Mouse (Mus musculus): Measurements from ENCODE around the gene Dnajc12.
"Not testable (repeated sequence)": the region's sequence is repeated elsewhere in the genome, so short reads cannot be mapped to it uniquely, and the experiment has no call there.

Gene Dnajc12

GRCm38 (mm10) chr10:63382372-63383279, at the start of gene Dnajc12:
Gene Dnajc12 (plus strand): TSS chr10:63382443.
- in situ Hi-C loops (cut with MboI, MseI) = no loop called here

DNA sequence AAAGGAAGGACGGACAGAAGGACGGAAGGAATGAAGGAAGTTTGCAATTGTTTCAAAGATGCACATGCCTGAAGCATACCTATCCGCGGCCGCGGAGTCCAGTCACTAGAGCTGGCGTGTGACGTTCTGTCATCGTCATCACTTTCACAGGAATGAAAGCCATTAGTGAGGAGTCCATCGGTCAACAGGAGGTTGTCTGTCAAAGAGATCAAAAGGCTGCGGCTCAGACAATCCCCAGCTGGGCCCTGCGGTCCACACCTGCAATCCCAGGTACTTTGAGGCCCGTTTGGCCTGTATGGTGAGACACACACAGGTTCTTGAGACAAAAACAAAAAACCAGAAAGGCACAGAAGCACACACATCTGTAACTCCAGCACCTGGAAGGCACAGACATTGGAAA, 45.3 kb upstream of the Dnajc12 start:
- in situ Hi-C loops (cut with MboI, MseI) = no loop called here

DNA sequence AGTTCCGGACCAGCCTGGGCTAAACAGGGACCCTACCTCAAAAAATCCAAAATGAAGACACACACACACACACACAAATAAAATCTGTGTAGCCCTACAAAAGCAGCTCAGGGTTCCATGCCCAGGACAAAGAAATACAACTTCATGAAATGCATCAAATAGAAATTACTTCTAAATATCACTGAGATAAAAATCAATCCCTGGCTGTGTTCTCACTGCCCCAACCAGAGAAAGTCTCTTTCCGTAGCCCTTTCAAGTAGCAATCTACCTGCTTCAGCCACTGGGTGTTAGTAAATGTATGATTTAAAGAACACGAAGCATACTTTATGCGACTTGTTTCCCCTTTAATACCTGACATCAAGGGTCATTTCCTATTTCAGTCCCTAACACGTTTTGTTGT, 44.9 kb upstream of the Dnajc12 start:
- in situ Hi-C loops (cut with MboI, MseI) = no loop called here

GRCm38 (mm10) chr10:63337951-63338836, 44.0 kb upstream of the Dnajc12 start:
- in situ Hi-C loops (cut with MboI, MseI) = no loop called here

GRCm38 (mm10) chr10:63338914-63339643, 43.2 kb upstream of the Dnajc12 start:
- in situ Hi-C loops (cut with MboI, MseI) = no loop called here

- in situ Hi-C loops (cut with MboI, MseI) = loop anchor here (5.0 to 10.0 kb wide), 2 partner anchors 36 to 83 kb away; partner anchors contain the start of gene Gm7075
Observed at GRCm38 (mm10) chr10:63341351-63341750, 40.9 kb upstream of the Dnajc12 start.

GRCm38 (mm10) chr10:63344751-63345150, 37.5 kb upstream of the Dnajc12 start:
- in situ Hi-C loops (cut with MboI, MseI) = loop anchor here (5.0 to 10.0 kb wide), 2 partner anchors 33 to 80 kb away; partner anchors contain the start of gene Gm7075

DNA sequence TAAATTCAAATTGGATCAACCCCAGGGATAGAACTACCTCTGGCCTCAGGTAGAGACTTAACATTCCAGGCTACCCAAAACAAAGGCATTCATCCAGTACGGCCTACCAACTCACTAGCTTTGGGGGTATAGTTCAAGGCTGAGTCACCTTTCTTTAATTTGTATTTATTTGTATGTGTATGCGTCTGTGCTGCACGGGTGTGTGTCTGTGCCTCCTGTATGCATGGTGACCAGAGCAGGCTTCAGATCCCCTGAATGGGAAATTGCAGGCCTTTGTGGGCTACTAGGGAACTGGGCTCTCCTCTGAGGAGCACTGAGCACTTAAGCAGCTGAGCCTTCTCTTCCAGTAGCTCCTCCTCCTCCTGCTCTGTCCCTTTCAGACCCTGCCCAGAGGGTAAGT, 34.0 kb upstream of the Dnajc12 start:
- in situ Hi-C loops (cut with MboI, MseI) = loop anchor here (10.0 kb wide), 1 partner anchor 77 kb away; the partner anchor contains the start of gene Gm7075

GRCm38 (mm10) chr10:63350666-63351065, 31.6 kb upstream of the Dnajc12 start:
- in situ Hi-C loops (cut with MboI, MseI) = no loop called here

- in situ Hi-C loops (cut with MboI, MseI) = not testable (repeated sequence)
Observed at GRCm38 (mm10) chr10:63351099-63351498, 31.1 kb upstream of the Dnajc12 start.

DNA sequence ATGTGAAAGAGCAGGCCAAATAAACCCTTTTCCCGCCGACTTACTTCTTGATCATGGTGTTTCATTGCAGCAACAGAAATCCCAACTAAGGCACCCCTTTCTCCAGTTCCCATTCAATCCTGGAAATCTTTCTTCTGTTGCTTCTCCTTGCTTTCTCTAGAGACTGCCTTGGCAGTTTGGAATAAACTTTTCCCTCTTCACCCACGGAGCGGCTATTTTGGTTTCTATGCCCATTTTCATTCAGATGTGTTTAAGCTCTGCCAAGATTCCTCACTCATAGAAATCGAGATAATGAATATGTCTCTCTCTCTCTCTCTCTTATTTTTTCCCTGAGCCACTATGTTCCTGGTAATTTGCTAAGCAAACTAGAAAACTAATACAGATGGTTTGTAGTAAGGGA, 30.1 kb upstream of the Dnajc12 start:
- in situ Hi-C loops (cut with MboI, MseI) = no loop called here

DNA sequence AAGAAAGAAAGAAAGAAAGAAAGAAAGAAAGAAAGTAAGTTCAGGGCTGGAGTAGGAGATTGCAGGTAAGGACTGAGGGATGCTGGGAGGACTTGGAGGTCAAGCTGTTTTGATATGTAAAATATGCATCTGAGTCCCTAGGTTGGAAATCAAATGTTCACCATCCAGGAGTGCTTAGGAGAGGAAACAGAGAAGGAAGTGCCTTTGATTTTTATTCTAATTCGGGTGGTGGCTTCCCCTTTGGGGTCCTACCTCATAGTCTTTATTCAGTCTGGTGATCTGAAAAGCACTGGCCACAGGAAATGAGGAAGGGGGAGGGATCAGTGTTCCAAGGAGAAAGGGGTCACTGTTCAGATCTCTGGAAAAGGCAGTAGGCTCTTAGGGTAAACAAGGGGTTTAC, 21.7 kb upstream of the Dnajc12 start:
- in situ Hi-C loops (cut with MboI, MseI) = no loop called here

DNA sequence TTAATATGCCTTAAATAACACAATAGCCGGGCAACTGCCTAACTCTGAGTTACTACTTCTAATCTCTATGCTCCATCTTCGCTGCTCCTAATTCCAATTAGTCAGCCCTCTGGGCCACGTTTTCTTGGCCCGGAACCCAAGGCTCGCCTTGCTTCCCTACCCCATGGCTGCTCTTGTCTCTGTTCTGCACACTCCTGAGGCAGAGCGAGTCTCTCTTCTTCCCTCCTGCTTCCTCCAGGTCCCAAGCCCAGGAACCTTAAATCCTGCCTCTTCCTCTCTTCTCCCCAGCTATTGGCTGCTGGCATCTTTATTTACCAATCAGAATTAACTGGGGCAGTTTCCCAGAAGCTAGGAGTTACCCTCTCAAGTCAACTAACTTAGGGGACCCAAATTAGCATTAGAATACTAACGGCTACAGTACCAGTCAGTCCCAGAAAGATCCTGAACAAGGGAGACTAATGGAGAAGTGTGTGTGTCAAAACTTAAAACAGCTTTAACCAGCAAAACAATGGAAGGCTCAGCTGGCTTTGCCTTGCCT, 16.3 kb upstream of the Dnajc12 start:
- in situ Hi-C loops (cut with MboI, MseI) = no loop called here

- in situ Hi-C loops (cut with MboI, MseI) = no loop called here
Observed at GRCm38 (mm10) chr10:63367386-63367785, 14.9 kb upstream of the Dnajc12 start.

GRCm38 (mm10) chr10:63368041-63368440, 14.2 kb upstream of the Dnajc12 start:
- in situ Hi-C loops (cut with MboI, MseI) = no loop called here

- in situ Hi-C loops (cut with MboI, MseI) = loop anchor here (5.0 kb wide), 1 partner anchor 34 kb away; no protein-coding TSS in a partner anchor
Observed at GRCm38 (mm10) chr10:63376303-63376702, 5.9 kb upstream of the Dnajc12 start.

GRCm38 (mm10) chr10:63377468-63377867, 4.8 kb upstream of the Dnajc12 start:
- in situ Hi-C loops (cut with MboI, MseI) = loop anchor here (5.0 kb wide), 1 partner anchor 35 kb away; no protein-coding TSS in a partner anchor

DNA sequence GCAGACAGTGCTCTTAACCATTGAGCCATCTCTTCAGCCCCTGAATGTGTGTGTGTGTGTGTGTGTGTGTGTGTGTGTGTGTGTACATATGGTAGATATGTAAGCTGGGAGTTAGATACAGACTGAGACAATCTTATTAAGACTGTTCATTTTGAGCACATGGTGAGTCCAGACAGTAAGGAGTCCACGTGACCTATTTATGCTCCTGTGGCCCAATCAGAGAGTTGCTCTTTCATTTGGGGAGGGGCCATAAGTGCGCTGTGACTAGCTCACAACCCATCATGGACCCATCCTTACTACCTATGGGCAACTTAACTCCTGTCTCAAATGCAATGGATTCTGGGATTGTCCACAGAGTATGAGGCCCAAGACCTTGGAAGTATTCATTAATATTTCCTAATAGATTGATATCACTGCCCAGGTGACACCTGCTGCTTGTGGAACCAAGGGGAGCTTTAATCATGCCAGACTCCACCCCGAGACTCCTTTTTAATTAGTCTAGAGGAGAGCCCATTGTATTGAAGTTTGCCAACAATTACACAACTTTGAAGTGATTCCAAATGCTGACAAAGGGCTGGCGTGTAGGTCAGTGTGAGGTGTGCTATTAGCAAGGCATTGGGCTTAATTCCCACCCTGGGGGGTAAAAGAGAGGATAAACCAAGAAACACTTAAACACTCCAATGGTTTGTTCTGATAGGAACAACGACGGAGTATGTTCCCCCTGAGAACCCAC, 3.1 kb upstream of the Dnajc12 start:
- in situ Hi-C loops (cut with MboI, MseI) = loop anchor here (5.0 kb wide), 1 partner anchor 37 kb away; no protein-coding TSS in a partner anchor

DNA sequence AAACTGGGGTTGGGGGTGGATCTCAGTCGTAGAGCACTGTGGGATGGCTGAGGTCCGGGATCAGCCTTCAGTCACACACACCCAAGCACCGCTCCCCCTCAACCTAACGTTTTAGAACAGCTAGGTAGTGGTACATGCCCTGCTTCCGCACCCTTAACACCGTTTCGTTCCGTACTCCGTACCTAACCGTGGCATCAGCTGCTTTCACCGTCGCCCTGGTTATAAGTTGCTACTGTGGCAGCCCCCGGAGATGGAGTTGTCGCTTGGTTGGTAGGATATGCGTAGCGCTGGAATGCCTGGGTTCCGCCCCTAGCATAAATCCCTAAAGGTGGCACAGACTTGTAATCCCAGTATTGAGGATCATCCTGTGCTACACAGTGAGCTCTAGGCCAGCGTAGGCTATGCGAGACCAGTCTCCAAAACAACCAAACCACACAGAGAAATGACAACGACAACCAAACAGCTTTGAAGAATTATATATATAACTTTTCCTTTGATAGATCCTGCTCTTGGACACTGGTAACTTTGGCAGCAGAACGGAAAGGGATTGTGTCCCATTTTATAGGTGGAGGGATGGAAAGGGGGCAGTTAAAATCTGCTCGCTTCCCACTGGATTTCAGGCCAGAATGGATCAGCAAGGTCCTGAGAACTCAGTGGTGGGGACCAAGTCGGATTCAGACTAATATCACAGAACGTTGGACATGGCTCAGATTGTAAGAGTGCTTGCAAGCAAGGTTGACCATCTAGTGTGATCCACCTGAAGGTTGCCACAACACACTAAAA, 554 bp upstream of the Dnajc12 start, which contains the start of gene Sirt1:
TSS of gene Sirt1 (minus strand) at position 207 of the 783 bp plus-strand sequence.
- in situ Hi-C loops (cut with MboI, MseI) = no loop called here
